Mouse (Mus musculus) brown adipose tissue, adult 24 weeks (tissue): Measurements from ENCODE around the gene Smtnl2. TPM values are rescaled to one million over a fixed set of nuclear protein-coding genes. Genes with fewer than 3 reads are reported as not detected.
"Not testable (repeated sequence)": the region's sequence is repeated elsewhere in the genome, so short reads cannot be mapped to it uniquely, and the experiment has no call there.

Experiments used
- H3K27ac ChIP-seq: fragments of 200-500 bp; replicated peaks from 2 replicates; pipeline ENCODE4 v1.5.1; 2012; ENCODE audit warnings: low read depth, mild to moderate bottlenecking, low read length
- H3K4me1 ChIP-seq: fragments of 200-500 bp; 2 replicates; pipeline ENCODE4 v1.6.1; 2012; ENCODE audit warnings: low read length, mixed read lengths; ENCODE audit not compliant: control insufficient read depth, insufficient read depth, insufficient read length
- H3K4me3 ChIP-seq: fragments of 200-500 bp; 2 replicates; pipeline ENCODE4 v1.5.1; 2012; ENCODE audit warnings: low read depth, mild to moderate bottlenecking, low read length, moderate library complexity; ENCODE audit not compliant: insufficient read depth
- polyA plus RNA-seq: library from polyadenylated mRNA; stranded (reverse); fragments of >200 nt; gene quantifications from 2 replicates; pipeline ENCODE4 v1.2.4, GENCODE M21; 2012; ENCODE audit not compliant: missing spikeins, insufficient read depth, insufficient read length

The Smtnl2 gene
- polyA plus RNA-seq, 1 experiment, result 8.2 TPM

DNA sequence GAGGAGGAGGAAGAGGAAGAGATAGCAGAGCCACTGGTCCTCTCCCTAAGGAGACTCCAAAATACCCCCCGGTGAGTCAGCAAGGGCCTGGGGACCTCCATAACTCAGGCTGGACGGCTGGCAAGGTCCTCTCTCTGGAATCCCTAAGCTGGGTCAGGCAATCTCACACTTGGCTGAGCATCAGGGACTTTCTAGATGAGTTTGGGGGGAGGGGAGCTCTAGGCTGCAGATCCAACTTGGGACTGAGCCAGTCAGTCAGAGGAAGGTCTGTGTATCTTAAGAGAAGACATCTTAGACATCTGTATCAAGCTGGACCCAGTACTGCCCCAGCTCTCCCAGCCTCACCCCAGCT lies 24.2 kb upstream of the Smtnl2 start:
- H3K4me1 ChIP-seq, result peaks cover 14% of the 10 kb centered on the region; the same call in 1 of the 2 replicates
- no peak overlapping the region for H3K27ac ChIP-seq
- no peak overlapping the region for H3K4me3 ChIP-seq

DNA sequence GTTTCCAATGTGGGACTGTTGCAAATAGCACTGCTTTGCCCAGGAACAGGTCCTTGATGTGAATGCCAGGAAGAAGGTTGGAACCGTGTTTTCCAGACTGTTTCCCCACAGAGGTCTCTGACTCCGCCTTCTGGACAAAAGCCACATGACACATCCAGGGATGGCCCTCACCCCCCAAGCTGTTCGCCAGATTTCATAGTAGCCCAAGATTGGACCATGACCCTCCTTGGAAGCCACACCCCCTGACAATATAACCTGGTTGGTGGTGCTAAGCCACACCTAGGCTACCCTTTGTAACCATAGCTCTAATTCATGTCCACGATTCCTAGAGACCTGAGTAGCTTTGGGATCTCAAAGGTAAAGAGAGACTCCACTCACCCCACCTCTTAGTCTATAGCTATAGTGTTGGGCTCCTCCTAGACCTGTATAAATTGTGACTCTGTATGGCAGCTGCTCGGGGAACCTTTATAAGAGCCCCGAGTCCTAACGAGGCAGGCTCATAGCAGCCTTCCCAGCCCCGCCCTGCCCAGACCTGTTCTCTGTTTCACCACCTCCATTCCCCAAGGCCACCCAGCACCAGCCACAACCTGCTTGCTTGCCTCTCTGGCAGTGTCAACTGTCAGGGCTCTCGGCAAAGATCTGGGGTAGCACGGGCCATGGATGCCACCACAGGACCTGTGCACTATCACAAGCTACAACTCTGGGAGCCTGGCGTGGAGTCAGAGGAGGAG lies 23.6 kb upstream of the Smtnl2 start, which contains the start of gene Ggt6:
Gene Ggt6, plus strand, starts transcription at position 564 of the 731 bp plus-strand sequence.
- H3K27ac ChIP-seq, result no peak within 1 kb of the TSS

GRCm38 (mm10) chr11:72430311-72431068 lies 19.0 kb upstream of the Smtnl2 start:
- H3K27ac ChIP-seq, H3K4me1 ChIP-seq: not testable (repeated sequence)

More for the DNA sequence above, 23.6 kb upstream of the Smtnl2 start, which contains the start of gene Ggt6:
- H3K4me3 ChIP-seq, result no peak within 1 kb of the TSS
- peaks cover 14% of the 10 kb centered on the region; the same call in 1 of the 2 replicates for H3K4me1 ChIP-seq

GRCm38 (mm10) chr11:72429288-72429690 lies 17.8 kb upstream of the Smtnl2 start:
- H3K27ac ChIP-seq, result no peak overlapping the region
- H3K4me3 ChIP-seq, result peak overlapping the region; percentile 17

More at GRCm38 (mm10) chr11:72430311-72431068, 19.0 kb upstream of the Smtnl2 start:
- not testable (repeated sequence) for H3K4me3 ChIP-seq

DNA sequence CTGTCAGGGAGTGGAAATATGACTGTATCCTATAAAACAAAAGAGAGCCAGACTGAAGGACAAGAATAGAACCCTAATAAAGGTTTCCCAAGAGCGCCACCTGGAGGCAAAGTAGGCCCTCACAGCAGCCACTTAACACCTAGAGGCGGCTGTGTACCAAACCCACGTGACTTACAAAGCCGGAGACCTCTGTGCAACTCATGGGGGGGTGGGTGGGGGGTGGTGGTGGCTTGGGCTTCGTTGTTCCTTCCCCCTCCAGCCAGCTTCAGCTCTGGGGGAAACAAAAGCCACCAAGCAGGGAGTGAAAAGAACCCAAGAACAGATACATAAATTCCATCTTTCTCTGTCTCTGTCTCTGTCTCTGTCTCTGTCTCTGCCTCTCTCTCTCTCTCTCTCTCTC lies 17.2 kb upstream of the Smtnl2 start:
- Histone ChIP-seq H3K27ac (no peak overlapping the region), H3K4me1 (no peaks in the 10 kb centered on the region), H3K4me3 (no peak overlapping the region)

More at GRCm38 (mm10) chr11:72429288-72429690, 17.8 kb upstream of the Smtnl2 start:
- H3K4me1 ChIP-seq, result no peaks in the 10 kb centered on the region

DNA sequence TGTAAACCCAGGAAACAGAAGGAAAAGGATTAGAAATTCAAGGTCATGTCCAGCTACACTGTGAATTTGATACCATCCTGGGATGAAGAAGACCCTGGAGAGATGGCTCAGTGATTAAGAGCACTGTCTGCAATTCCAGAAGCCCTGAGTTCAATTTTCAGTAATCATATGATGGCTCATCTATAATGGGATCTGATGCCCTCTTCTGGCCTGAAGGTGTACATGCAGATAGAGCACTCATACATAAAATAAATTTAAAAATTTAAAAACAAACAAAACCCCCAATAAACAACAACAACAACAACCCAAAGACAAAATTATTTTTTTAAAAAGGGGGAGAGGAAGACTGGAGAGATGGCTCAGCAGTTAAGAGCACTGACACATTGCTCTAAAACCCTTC lies 15.4 kb upstream of the Smtnl2 start:
- no peak overlapping the region for H3K4me3 ChIP-seq
- H3K4me1 ChIP-seq, result no peaks in the 10 kb centered on the region
- H3K27ac ChIP-seq, result no peak overlapping the region

DNA sequence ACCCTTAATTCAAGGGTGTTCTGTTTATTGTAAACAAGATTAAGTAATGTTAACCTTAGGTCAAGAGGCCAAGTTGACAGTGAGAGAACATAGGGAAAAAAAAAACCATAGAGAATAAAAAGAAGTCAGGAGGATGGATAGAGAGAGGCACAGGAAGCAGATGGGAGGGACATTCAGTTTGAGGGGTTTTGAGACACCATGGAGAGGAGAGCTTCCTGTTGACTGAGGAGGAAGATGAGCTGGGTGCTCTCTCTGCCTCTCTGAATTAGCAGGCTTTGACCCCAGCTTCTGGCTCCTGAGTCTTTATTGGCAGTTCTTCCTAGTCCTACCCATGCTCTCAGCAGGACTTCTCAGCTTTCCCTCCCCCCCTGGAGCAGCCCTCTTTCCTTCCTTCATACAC lies 13.7 kb upstream of the Smtnl2 start:
- no peaks in the 10 kb centered on the region for H3K4me1 ChIP-seq
- H3K4me3 ChIP-seq, result no peak overlapping the region
- H3K27ac ChIP-seq, result no peak overlapping the region

DNA sequence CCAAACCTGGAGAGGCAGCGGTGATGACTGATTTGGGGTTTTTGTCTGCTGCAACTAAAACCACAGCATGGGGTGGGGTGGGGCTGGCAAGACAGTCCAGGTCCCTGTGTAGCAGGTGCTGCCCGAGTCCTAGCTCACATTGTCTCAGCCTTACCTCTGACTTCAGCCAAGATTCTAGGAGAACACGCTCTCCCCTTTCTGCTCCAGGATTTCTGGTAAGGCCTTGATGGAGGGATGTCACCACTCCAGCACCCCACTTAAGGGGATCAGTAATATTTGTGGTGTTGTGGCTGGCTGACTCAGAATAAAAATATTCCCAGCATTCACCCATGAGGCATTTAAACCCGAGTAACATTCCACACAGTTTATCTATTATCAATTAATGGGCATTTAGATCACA lies 12.2 kb upstream of the Smtnl2 start:
- H3K4me1 ChIP-seq, result 0 out of 2 replicates have a peak, but pooled peaks cover under 1% of the 10 kb centered on the region
- H3K27ac ChIP-seq, result no peak overlapping the region
- H3K4me3 ChIP-seq, result no peak overlapping the region

- H3K4me3 ChIP-seq, result no peak overlapping the region
- 0 out of 2 replicates have a peak overlapping the region, but pooled peaks have one; percentile 12 for H3K27ac ChIP-seq
- H3K4me1 ChIP-seq, result peaks cover 9% of the 10 kb centered on the region
These were observed 10.2 kb upstream of the Smtnl2 start for GRCm38 (mm10) chr11:72421518-72422278.

GRCm38 (mm10) chr11:72420460-72421122 lies 9.1 kb upstream of the Smtnl2 start:
- Histone ChIP-seq H3K4me3 (no peak overlapping the region), H3K4me1 (peaks cover 9% of the 10 kb centered on the region), H3K27ac (no peak overlapping the region)

DNA sequence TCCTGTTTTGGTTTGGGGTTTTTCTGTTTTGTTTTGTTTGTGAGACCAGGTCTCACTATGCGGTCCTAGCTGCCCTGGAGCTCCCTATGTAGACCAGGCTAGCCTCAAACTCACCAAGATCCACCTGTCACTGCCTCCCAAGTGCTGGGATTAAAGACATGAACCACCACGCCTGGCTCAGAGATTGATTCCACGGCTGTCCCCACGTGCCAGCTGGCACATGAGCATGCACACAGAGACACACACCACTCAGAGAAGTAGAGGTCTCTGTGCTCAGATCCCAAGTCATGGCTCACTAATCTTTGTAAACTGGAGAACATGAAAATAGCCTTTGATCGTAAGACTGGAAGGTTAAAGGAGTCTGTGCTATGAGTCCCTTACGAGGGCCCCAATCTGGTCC lies 7.5 kb upstream of the Smtnl2 start:
- no peak overlapping the region for H3K4me3 ChIP-seq
- H3K27ac ChIP-seq, result no peak overlapping the region
- peaks cover 9% of the 10 kb centered on the region for H3K4me1 ChIP-seq

GRCm38 (mm10) chr11:72418227-72418626 lies 6.7 kb upstream of the Smtnl2 start:
- no peak overlapping the region for H3K4me3 ChIP-seq
- H3K27ac ChIP-seq, result peak overlapping the region; percentile 50
- H3K4me1 ChIP-seq, result peaks cover 11% of the 10 kb centered on the region

- H3K27ac ChIP-seq, result peak overlapping the region; percentile 50; the same call in 1 of the 2 replicates
- H3K4me3 ChIP-seq, result no peak overlapping the region
- peaks cover 12% of the 10 kb centered on the region for H3K4me1 ChIP-seq
These were observed 5.9 kb upstream of the Smtnl2 start for GRCm38 (mm10) chr11:72417376-72417775.

DNA sequence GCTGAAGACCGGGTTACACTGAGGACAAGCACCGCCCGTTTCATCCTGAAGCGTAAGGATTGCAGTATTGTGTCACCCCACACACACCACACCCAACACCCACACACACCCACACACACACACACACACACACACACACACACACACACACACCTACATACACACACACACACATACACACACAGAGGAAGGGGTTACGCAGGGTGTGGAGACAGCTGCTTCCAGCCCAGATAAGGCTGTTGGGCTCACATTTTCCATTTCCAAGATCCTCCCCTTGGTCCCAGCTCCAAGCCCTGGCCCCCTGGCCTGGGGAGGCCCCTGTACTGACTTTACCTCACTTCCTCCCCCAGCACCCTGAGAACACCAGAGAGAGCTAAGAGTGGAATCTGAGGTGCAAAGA lies 5.2 kb upstream of the Smtnl2 start:
- H3K4me1 ChIP-seq, result peaks cover 15% of the 10 kb centered on the region
- H3K4me3 ChIP-seq, result no peak overlapping the region
- no peak overlapping the region for H3K27ac ChIP-seq
